Mouse (Mus musculus): Measurements from ENCODE around the gene Ephb3.

The Ephb3 gene

GRCm38 (mm10) chr16:21247871-21248712 is 43.5 kb downstream of the Ephb3 start:
- DNase-seq: peak; percentile 86 to 89

GRCm38 (mm10) chr16:21248713-21249531 is 44.4 kb downstream of the Ephb3 start:
- DNase-seq: no peak

- DNase-seq: no peak
Measured at GRCm38 (mm10) chr16:21252401-21252955, 47.9 kb downstream of the Ephb3 start.

- no peak for DNase-seq
Measured at GRCm38 (mm10) chr16:21255574-21256304, 51.2 kb downstream of the Ephb3 start.

GRCm38 (mm10) chr16:21256514-21257305 is 52.2 kb downstream of the Ephb3 start:
- no peak for DNase-seq

- no peak for DNase-seq
Measured at GRCm38 (mm10) chr16:21265417-21265816, 60.9 kb downstream of the Ephb3 start.

GRCm38 (mm10) chr16:21269775-21270174 is 65.2 kb downstream of the Ephb3 start:
- DNase-seq: no peak

- DNase-seq: peak in 1 of 2 experiments; percentile 40
Measured at GRCm38 (mm10) chr16:21271773-21272247, 67.3 kb downstream of the Ephb3 start.

GRCm38 (mm10) chr16:21272748-21273147 is 68.2 kb downstream of the Ephb3 start:
- DNase-seq: no peak
